Mouse (Mus musculus) lung, postnatal 0 days (tissue): ENCODE measurements around the gene Cox6b1. TPM values are rescaled to one million over a fixed set of nuclear protein-coding genes. Genes with fewer than 3 reads are reported as not detected.

Source experiments
- ATAC-seq: fragments of 200-750 bp; cut with Nextera tagmentation; 2 replicates; pipeline ENCODE4 v1.8.0; 2017; ENCODE audit warnings: moderate library complexity
- DNase-seq: peaks from one replicate; pipeline ENCODE4 v3.0.0-alpha.2; 2016; ENCODE audit warnings: low spot score
- H3K27ac ChIP-seq: fragments of 300-500 bp; sonication (generic); 2 replicates; pipeline ENCODE4 v1.5.1; 2014; ENCODE audit warnings: antibody characterized with exemption, mild to moderate bottlenecking, low read length, mixed read lengths
- H3K27me3 ChIP-seq: fragments of 300-500 bp; sonication (generic); replicated peaks from 2 replicates; pipeline ENCODE4 v1.6.1; 2014; ENCODE audit warnings: low read length, mixed read lengths; ENCODE audit not compliant: insufficient read depth
- H3K36me3 ChIP-seq: fragments of 300-500 bp; sonication (generic); 2 replicates; pipeline ENCODE4 v1.6.1; 2014; ENCODE audit warnings: low read length, mixed read lengths; ENCODE audit not compliant: insufficient read depth
- H3K4me1 ChIP-seq: fragments of 300-500 bp; sonication (generic); 2 replicates; pipeline ENCODE4 v1.6.1; 2014; ENCODE audit warnings: antibody characterized with exemption, low read depth, low read length, mixed read lengths; ENCODE audit not compliant: insufficient read depth
- H3K4me2 ChIP-seq: fragments of 300-500 bp; sonication (generic); replicated peaks from 2 replicates; pipeline ENCODE4 v1.6.1; 2014; ENCODE audit warnings: low read depth, mild to moderate bottlenecking, low read length, moderate library complexity, mixed read lengths
- H3K4me3 ChIP-seq: fragments of 300-500 bp; sonication (generic); 2 replicates; pipeline ENCODE4 v1.5.1; 2014; ENCODE audit warnings: low read depth, low read length
- H3K9ac ChIP-seq: fragments of 300-500 bp; sonication (generic); replicated peaks from 2 replicates; pipeline ENCODE4 v1.6.1; 2014; ENCODE audit warnings: low read depth, mild to moderate bottlenecking
- H3K9me3 ChIP-seq: fragments of 300-500 bp; sonication (generic); 2 replicates; pipeline ENCODE4 v1.6.1; 2016; ENCODE audit warnings: low read length, mixed read lengths
- CTCF ChIP-seq: IDR thresholded peaks from 2 replicates; pipeline ENCODE4 v1.5.1; 2016; ENCODE audit warnings: antibody characterized with exemption, mild to moderate bottlenecking
- EP300 ChIP-seq: IDR thresholded peaks from 2 replicates; pipeline ENCODE4 v1.6.1; 2016; ENCODE audit warnings: antibody characterized with exemption, mild to moderate bottlenecking, control low read depth
- WGBS: fragments of 180-500 bp; shearing (Covaris S2); extraction: QIAGEN DNeasy Blood & Tissue Kit; methylation state at CpG from one replicate; pipeline ENCODE4 v1.1.7; 2014; 5-methylcytosine and 5-hydroxymethylcytosine counted together
- polyA plus RNA-seq: library from polyadenylated mRNA; unstranded; fragments of >200 nt; fragmentation: Nextera tagmentation; extraction: Ambion mirVana; gene quantifications from 2 replicates; pipeline ENCODE4 v1.2.1, GENCODE M21; 2015

The Cox6b1 gene
- polyA plus RNA-seq, 1 experiment from 2014 or later: 766 TPM

- H3K27ac ChIP-seq: peak overlapping the region; percentile 65
- no peaks in the 10 kb centered on the region for H3K9me3 ChIP-seq
- TF ChIP-seq EP300 (no peak), CTCF (no peak)
- DNase-seq (no peak), ATAC-seq (no peak)
- no peak overlapping the region for H3K9ac ChIP-seq
- WGBS: 46% methylated on average over 5 of the region's 5 CpGs
- no peak overlapping the region for H3K4me3 ChIP-seq
- no peaks in the 10 kb centered on the region for H3K36me3 ChIP-seq
- no peaks in the 10 kb centered on the region for H3K27me3 ChIP-seq
- peaks cover 2% of the 10 kb centered on the region; the same call in 1 of the 2 replicates for H3K4me1 ChIP-seq
- no peak overlapping the region for H3K4me2 ChIP-seq
These were observed 29.9 kb downstream of the Cox6b1 start for GRCm38 (mm10) chr7:30596093-30596492.

DNA sequence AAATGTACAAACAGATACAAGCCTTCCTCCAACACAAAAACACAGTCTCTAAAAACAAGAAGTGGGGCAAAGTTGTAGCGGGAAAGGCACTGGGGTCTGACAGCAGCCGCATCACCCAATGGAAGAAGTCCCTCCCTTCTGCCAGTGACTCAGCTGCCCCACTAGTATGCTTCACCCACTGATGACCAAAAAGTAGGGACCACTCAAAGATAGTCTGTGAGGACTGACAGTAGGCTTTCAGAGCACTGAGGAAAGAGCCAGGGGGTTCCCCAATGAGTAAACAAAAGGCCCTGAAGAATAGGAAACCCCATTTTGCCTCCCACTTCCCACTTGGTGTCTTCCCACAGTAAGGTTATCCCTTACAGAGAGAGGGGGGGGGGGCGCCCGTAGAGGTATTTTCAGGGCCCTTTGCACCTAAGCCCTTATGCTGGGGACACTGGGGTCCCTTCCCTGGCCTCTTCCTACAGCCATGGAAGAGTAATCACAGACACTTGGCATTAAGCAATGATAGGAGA lies 31.4 kb downstream of the Cox6b1 start:
- H3K4me1 ChIP-seq: peaks cover 2% of the 10 kb centered on the region; the same call in 1 of the 2 replicates
- no peaks in the 10 kb centered on the region for H3K36me3 ChIP-seq
- no peaks in the 10 kb centered on the region for H3K27me3 ChIP-seq
- H3K9me3 ChIP-seq: no peaks in the 10 kb centered on the region
- DNase-seq (no peak), ATAC-seq (no peak)
- TF ChIP-seq CTCF (no peak), EP300 (no peak)
- no peak overlapping the region for H3K9ac ChIP-seq
- no peak overlapping the region for H3K4me3 ChIP-seq
- WGBS: 57% methylated on average over 4 of the region's 4 CpGs
- 0 out of 2 replicates have a peak overlapping the region, but pooled peaks have one; percentile 2 for H3K27ac ChIP-seq
- H3K4me2 ChIP-seq: no peak overlapping the region

- TF ChIP-seq CTCF (no peak), EP300 (no peak)
- no peak overlapping the region for H3K4me3 ChIP-seq
- H3K4me1 ChIP-seq: peaks cover 2% of the 10 kb centered on the region; the same call in 1 of the 2 replicates
- no peaks in the 10 kb centered on the region for H3K9me3 ChIP-seq
- 77% methylated on average over 10 of the region's 10 CpGs for WGBS
- no peak for ATAC-seq
- H3K4me2 ChIP-seq: no peak overlapping the region
- H3K36me3 ChIP-seq: no peaks in the 10 kb centered on the region
- H3K9ac ChIP-seq: no peak overlapping the region
- H3K27ac ChIP-seq: peak overlapping the region; percentile 47; the same call in 1 of the 2 replicates
- H3K27me3 ChIP-seq: no peaks in the 10 kb centered on the region
- DNase-seq: no peak
These were observed 32.1 kb downstream of the Cox6b1 start for GRCm38 (mm10) chr7:30593579-30594509.

GRCm38 (mm10) chr7:30592772-30593423 lies 33.1 kb downstream of the Cox6b1 start:
- no peaks in the 10 kb centered on the region for H3K27me3 ChIP-seq
- no peak for ATAC-seq
- WGBS: 23% methylated on average over 5 of the region's 5 CpGs

GRCm38 (mm10) chr7:30591605-30591951 lies 34.4 kb downstream of the Cox6b1 start:
- Histone ChIP-seq H3K4me3 (no peak overlapping the region), H3K27ac (no peak overlapping the region), H3K27me3 (no peaks in the 10 kb centered on the region), H3K4me2 (no peak overlapping the region), H3K9ac (no peak overlapping the region), H3K4me1 (peaks cover 4% of the 10 kb centered on the region), H3K9me3 (no peaks in the 10 kb centered on the region), H3K36me3 (no peaks in the 10 kb centered on the region)
- no peak for DNase-seq
- WGBS: 62% methylated on average over 4 of the region's 4 CpGs
- ATAC-seq: no peak
- TF ChIP-seq CTCF (no peak), EP300 (no peak)

More at GRCm38 (mm10) chr7:30592772-30593423, 33.1 kb downstream of the Cox6b1 start:
- H3K9me3 ChIP-seq: no peaks in the 10 kb centered on the region
- no peaks in the 10 kb centered on the region for H3K36me3 ChIP-seq
- H3K9ac ChIP-seq: no peak overlapping the region
- peak; percentile 47 for DNase-seq
- 0 out of 2 replicates have a peak, but pooled peaks cover 2% of the 10 kb centered on the region for H3K4me1 ChIP-seq
- TF ChIP-seq CTCF: peak; percentile 37
- no peak for TF ChIP-seq EP300
- no peak overlapping the region for H3K4me2 ChIP-seq
- no peak overlapping the region for H3K4me3 ChIP-seq
- peak overlapping the region; percentile 47 for H3K27ac ChIP-seq
